Mouse (Mus musculus): ENCODE measurements at regions not wholly inside any gene's neighbourhood (a gene's known extent, or its start where the extent isn't known, plus 50 kb on each side); places are given as distances from the start of the nearest gene placed in this dataset.
A peak's percentile ranks its signal among the peaks of the same experiment; 100 is the strongest.

DNA sequence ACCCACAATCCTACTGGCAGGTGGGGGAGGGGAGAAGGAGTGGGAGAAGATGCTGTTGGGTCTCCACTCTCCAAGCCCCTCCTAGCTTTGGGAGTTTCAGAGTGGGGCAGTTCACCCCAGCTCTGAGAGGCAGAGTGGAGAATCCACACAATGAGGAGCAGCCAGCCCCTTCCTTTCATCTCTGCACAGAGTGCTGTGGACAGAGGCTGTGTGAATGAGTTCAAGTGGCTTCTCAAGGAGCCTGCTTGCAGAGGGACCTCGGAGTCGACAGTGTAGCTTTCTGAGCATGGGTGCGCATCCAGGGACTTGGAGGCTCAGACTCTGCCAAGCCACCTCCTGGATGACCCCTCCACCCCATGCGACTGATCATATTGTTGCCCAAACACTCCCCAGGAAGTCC is 88.9 kb upstream of the Gm26897 start:
- intact Hi-C loops (cut with DNase I) = no loop called here
- DNase-seq (ENCODE audit: low spot score in 2 of 2) = no peak

DNA sequence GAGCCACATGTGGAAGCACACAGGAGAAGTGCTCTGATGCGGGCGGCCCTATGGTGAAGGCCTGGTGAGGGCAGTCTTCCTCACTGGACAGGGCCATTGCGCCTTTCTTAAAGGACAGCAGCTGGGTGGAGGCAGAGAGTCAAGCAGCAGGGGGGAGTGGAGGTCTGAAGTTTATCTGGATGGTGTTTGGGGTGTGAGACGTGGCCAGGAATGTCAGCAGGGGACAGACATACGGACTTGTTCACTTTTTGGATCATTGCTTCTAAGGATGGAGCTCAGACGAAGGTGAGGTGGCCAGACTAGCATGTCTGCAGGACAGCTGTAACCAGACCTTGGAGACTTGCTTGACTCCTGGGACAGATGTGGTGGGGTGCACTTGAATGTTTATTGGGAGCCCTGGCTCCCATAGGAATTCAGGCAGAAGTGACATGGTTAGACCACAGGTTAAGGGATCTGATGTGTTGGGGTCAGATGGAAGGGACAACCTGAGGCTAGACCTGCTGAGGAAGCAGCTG is 86.0 kb upstream of the Gm26897 start:
- intact Hi-C loops (cut with DNase I) = no loop called here
- no peak for DNase-seq (ENCODE audit: low spot score in 2 of 2)

DNA sequence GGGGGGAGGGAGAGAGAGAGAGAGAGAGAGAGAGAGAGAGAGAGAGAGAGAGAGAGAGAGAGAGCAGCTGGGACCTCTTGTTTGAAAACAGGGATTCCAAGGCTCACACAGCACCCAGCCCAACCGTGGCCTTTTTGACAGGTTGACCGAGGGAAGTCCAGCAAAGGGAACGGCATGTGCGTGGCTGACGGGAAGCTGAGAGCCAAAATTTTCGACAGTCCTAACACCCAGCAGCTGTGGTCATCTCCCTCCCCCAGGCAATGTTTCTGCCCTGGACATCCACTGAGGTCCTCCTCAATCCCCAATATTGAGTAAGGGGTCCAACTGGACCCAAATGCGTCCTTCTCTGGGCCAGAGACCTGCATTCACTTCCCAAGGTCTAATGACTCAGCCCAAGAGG is 85.2 kb upstream of the Gm26897 start:
- DNase-seq (ENCODE audit: low spot score in 2 of 2) = no peak
- intact Hi-C loops (cut with DNase I) = no loop called here

DNA sequence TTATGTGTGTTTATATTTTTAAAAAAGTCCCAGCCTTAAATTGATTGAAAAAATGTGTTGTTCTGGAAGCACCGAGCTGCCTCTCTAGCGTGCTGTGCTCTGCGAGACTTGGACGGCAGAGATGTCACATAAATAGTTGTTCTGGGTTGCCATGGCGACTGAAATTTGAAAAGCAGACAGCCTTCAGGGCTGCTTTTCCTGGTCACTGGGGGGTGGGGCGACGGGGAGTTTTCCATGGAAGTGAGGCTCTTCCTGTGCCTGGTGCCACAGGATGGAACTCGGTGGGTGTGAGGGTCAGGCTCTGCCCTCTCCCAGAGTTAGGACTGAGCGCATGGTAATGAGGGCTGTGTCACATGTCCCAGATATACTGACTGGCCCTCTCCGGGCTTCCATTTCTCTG is 84.7 kb upstream of the Gm26897 start:
- intact Hi-C loops (cut with DNase I) = no loop called here
- peak; percentile 61 to 65 for DNase-seq (ENCODE audit: low spot score in 2 of 2)

DNA sequence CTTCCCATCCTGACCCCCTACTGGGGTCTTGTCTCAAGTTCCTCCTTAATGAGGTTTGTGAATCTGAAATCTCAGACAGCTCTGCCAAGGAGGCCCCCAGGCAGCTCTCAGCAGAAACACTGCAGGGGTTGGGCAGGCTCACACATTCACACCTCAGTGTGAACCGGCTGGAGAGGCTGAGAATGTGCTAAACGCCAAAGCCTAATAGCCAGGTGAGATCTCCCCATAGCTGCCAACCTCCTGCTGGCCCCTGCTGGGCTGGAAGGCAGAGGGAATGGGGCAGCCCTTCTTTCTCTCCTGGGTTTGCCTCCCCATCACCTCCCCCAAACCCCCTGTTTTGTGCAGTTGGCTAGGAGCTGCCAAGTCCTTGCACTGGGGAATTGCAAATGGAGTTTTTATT is 81.3 kb upstream of the Gm26897 start:
- intact Hi-C loops (cut with DNase I) = no loop called here
- DNase-seq (ENCODE audit: low spot score in 2 of 2) = no peak

DNA sequence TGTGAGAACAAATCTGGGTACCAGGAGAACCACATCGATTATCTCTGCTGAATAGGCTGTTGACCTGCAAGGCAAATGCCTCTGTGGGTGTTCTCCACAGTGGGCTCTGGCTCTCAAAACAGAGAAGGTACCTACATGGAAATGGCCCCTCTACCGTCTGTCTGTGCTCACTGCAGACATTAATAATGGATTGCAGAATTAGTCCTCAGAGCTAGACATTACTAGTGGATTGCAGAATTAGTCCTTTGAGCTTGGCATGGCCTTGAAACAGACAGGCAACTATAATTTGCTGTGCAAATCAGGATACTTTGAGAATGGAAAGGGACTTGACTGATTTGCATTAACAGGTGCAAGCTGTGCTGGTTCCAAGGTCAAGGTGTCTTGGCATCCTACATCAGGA is 77.3 kb upstream of the Gm26897 start:
- no peak for DNase-seq (ENCODE audit: low spot score in 2 of 2)
- intact Hi-C loops (cut with DNase I) = no loop called here

DNA sequence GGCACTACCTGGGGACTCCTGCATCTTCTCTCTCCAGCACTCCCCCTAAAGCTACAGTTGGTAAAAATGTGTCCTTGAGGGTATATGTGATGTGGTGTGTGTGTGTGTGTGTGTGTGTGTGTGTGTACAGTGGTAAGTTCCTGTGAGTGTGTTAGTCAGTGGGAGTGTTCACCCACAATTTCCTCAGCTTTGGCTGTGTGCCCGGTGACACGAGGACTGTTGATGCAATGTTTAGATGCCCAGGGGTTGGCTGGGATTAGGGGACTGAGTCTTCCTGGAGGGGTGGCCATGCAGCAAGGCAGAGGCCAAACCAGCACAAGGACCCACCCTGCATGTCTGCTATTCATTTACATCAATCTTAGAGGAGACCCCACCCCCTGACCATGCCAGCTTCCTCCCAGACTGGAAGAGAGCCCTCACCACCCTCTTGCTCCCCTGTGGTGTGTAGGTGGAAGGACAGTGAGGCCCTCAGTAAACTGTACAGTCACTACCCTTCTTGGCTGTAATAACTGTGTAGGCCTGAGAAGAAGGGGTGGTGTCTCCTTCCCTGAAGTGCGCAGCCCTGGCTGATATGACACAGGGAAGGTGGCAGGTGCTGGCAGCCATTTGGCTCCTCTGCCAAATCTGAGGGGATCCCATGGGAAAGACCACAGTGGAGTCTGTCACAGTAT is 75.8 kb upstream of the Gm26897 start:
- DNase-seq (ENCODE audit: low spot score in 2 of 2) = no peak
- intact Hi-C loops (cut with DNase I) = no loop called here

DNA sequence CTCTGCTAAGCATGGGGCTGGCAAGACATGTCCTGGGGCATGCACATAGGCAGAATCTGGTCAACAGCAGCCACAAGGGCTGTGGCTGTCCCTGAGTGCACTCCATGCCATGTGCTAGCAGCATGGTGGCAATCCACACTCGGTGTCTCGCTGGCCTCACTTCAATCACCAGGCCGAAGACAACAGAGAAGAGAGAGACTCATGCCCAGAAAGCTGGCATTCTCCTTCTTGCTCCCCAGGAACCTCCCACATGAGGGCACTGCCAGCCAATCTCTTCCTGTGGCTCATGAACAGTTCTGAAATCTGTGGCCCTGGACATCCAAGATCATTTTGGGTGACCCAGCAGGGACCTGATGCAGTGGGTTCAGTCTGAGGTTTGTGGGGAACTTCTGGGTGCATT is 74.5 kb upstream of the Gm26897 start:
- no peak for DNase-seq (ENCODE audit: low spot score in 2 of 2)
- intact Hi-C loops (cut with DNase I) = no loop called here

DNA sequence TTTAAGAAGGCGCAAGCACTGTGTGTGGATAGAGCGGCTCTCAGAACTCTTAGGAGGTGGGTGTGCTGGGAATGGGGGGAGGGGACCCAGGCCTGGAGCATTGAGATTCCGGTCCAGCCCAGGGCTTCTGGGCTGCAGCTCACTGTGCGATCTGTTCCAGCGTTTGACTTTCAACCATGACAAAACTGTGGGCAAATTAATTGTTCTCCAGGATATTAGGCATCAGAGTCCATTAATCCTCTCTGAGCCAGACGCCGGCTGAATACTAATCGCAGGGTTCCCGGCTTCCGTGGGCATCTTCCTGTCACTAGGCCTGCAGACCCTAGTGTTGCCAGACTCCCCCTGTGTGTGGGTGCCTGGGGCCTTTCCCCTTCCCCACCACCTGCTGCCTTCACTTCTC is 73.3 kb upstream of the Gm26897 start:
- intact Hi-C loops (cut with DNase I) = no loop called here
- DNase-seq (ENCODE audit: low spot score in 2 of 2) = no peak

DNA sequence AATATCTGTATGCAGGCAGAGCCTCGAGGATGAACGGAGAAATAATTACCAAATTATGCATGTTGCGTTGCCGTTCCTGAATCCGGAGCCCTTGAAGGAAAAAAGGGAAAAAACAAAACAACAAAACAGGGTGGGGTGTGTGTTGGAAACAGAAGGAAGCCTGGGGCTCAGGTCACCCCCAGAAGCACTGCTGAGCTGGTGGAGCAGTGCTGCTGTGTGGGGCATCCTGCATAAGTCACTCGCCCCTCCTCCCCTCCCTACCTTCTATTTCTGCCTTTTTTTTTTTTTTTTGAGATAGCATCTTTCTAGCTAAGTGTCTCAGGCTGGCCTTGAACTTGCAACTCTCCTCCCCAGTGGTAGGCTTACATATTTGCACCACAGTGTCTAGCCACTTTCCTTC is 72.8 kb upstream of the Gm26897 start:
- intact Hi-C loops (cut with DNase I) = no loop called here
- no peak for DNase-seq (ENCODE audit: low spot score in 2 of 2)

DNA sequence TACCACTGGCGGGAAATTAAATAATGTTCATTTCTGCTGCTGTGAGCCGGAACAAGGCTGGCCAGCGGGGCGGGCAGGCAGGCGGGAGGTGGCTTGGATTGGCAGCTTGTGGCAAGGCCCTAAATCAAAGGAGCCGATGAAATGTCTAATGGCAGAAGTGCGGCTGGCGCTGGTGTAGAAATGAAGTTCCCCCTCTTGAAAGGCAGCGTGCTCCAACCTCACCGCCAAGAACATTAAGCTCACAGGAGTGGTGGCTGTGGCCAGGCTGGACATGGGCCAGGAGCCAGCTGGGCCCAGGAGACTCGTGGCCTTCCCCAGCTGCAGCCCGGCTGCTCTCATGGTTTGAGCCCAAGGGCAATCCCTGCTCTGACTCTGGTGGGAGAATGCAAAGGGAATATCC is 71.8 kb upstream of the Gm26897 start:
- no peak for DNase-seq (ENCODE audit: low spot score in 2 of 2)
- intact Hi-C loops (cut with DNase I) = no loop called here

DNA sequence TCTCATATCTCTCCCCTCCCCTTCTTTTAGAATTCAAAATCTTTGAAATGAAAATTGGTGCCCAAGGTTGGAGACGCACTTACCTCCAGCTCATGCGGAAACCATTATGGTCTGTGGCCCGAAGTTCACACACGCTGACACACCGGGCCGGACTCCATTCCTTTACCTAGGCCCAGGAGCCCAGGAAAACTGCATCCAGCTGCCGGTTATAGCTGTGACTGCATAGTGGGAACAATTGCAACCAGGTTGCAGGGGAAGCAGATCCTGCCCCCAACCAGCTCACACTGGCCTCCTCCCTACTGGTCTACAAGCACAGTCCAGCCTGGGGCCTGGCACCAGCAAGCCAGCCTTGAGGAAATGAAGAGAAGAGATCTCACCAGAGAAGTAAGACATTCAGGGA is 69.9 kb upstream of the Gm26897 start:
- intact Hi-C loops (cut with DNase I) = no loop called here
- DNase-seq (ENCODE audit: low spot score in 2 of 2) = no peak

DNA sequence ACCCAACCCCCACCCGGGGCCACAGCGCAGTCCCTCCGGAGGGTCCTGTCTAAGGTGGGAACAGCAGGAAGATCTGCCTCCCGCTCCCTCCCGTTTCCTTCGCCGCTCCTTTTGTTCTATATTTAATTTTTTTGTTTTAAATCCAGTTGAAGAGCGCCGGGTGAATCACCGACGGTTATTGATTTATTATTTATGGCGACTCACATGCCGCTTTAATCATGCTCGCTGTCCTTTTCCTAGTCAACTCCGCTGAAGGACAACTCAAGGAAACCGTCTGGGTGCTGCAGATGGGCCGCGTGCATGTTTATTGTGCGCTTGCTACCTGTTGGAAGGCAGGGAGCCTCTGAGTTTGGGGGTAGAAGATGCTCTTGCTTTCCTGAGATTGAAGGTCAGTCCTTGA is 68.3 kb upstream of the Gm26897 start:
- DNase-seq (ENCODE audit: low spot score in 2 of 2) = no peak
- intact Hi-C loops (cut with DNase I) = loop anchor here (5.0 kb wide), 1 partner anchor 83 kb away; no protein-coding TSS in a partner anchor

DNA sequence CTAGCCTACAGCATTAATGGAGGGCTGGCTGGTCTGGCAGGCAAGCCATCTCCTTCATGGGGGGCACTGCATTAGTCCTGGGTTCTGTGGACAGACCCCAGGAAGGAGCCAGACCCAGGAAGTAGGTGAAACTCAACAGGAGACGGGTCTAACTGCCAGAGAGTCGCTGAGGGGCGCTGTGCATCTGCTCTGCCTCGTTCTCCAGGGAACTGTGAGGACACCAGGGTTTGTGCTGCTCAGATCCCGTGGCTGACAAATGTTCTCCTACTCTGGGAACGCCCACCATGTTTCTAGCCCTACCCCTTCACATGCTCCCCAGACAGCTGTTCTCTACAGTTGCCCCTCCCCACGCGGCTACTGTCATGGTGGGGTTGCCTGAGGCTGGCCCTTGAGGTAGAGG is 67.7 kb upstream of the Gm26897 start:
- intact Hi-C loops (cut with DNase I) = loop anchor here (5.0 kb wide), 1 partner anchor 84 kb away; no protein-coding TSS in a partner anchor
- DNase-seq (ENCODE audit: low spot score in 2 of 2) = no peak

DNA sequence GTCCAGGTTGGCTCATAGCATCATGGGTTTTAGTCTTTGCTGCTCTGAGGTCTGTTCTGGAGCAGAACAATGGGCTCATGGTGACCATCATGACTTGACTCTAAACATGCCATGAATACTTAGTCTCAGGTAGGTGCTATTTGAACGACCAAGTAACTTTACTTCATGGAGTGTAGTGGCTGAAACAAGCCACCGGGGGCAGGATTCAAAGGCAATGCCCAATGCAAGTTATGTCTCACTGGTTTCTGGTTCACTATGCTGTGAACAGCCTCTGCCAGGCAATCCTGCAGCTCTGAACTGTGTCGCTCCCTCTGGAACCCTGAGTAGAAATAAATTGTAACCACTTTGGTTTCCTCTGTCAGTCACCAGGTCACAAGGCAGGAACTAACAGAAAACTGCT is 65.8 kb upstream of the Gm26897 start:
- intact Hi-C loops (cut with DNase I) = loop anchor here (5.0 kb wide), 1 partner anchor 86 kb away; no protein-coding TSS in a partner anchor
- DNase-seq (ENCODE audit: low spot score in 2 of 2) = no peak

DNA sequence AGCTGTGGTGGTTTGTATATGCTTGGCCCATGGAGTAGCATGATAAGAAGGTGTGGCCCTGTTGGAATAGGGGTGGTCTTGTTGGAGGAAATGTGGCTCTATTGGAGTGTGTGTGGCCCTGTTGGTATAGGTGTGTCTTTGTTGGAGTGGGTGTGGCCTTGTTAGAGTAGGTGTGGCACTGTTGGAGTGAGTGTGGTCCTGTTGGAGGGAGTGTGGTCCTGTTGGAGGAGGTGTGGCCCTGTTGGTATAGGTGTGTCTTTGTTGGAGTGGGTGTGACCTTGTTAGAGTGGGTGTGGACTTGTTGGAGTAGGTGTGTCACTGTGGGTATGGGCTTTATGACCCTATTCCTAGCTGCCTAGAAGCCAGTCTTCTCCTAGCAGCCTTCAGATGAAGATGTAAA is 64.6 kb upstream of the Gm26897 start:
- no peak for DNase-seq (ENCODE audit: low spot score in 2 of 2)
- intact Hi-C loops (cut with DNase I) = loop anchor here (5.0 kb wide), 1 partner anchor 87 kb away; no protein-coding TSS in a partner anchor

DNA sequence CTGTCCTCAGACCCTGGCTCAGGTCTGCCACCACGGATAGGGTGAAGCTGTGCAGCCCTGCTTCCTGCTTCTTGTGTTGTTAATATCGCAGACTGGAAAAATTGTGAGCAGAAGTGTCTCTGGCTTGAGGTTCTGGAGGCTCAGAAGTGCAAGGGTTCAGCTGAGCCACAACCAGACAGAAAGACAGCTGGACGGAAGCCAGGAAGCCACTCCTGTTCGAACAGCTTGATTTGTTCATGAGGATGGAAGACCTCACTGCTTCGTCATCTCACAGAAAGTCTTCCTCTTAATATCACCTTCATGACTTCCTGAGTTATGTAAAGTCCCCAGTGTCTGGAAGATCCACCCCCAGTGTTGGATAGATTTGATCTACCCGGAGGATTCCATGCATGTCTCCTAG is 62.0 kb upstream of the Gm26897 start:
- intact Hi-C loops (cut with DNase I) = no loop called here
- DNase-seq (ENCODE audit: low spot score in 2 of 2) = no peak

DNA sequence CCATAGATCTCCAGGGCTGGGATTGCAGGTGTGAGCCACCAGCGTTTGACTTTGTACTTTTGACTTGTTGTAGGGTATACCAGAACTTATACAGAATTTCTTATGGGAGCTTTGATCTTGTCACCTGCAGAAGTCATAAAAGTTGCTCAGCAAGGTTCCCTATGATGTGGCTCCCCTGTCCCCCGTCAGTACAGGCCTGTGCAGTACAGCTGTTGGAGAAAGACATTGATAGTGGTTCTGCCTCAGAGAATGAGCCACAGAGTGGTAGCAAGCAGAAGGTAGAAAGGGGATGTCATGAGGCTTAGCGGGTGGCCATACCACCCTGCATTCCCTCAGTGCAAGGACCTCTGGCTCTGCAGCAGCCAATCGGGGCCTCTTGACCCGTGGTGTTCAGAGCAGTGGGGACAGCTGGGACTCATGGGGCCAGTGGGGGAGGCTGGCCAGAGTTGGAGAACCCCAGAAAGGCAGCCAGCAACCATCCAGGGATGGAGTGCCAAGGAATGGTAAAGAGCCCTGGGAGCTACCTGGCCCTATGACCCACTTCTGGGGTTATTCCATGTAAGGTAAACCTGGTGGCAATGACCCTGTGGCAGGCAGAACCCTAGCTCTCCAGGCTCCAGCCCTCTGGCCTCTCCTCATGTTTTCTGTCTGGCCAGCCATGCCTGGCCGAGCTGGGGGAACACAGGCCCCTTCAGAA is 58.6 kb upstream of the Gm26897 start:
- intact Hi-C loops (cut with DNase I) = no loop called here
- DNase-seq (ENCODE audit: low spot score in 2 of 2) = no peak

DNA sequence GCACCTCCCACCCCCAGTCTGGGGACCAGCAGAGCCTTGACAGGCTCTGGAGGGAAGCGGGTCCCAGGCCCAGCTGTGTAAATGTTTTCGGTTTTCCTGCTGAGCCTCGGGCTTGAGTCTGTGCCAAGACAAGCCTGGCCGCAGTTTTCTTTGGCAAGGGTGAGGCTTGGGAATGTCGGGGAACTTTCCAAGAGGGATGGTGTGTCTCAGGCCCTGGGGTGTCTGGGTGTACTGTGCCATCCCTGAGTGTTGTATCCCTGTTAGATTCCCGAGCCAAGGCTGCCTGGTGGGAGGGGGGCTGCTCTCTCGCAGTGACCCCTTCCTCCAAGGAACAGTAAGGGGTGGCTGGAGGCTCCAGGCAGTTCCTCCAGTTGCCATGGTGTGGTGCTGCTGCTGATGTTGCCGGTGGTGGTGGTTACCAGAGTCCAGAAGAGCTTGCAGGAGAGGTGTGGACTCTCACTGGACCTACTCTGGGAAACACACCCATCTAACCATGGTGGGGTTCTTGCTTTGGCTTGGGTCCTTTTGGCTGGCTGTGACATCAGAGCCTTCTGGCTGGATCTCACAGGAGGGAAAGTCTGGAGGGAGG is 58.0 kb upstream of the Gm26897 start:
- no peak for DNase-seq (ENCODE audit: low spot score in 2 of 2)
- intact Hi-C loops (cut with DNase I) = no loop called here

DNA sequence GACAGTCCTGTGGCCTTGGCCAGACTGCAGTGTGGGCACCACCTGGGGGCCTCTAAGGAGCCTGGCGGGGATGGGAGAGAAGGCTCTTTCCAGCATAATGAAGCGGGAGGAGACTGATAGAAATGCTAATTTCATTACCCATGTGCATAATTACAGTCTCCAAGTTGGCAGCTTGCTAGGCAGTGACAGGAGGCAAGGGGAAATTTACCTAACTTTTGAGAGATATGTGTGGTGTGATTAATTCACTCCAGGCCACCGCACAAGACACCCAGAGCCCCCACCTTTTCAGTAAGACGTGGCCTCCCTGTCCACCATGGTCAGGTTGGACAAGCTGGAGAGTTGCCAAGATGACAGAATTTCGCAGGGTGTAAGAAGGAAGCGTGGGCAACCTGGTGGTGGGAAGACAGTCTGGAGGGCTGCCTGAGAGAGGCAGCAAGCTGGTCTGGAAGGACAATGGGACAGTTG is 55.8 kb upstream of the Gm26897 start:
- intact Hi-C loops (cut with DNase I) = no loop called here
- peak; percentile 37 to 61 for DNase-seq (ENCODE audit: low spot score in 2 of 2)

DNA sequence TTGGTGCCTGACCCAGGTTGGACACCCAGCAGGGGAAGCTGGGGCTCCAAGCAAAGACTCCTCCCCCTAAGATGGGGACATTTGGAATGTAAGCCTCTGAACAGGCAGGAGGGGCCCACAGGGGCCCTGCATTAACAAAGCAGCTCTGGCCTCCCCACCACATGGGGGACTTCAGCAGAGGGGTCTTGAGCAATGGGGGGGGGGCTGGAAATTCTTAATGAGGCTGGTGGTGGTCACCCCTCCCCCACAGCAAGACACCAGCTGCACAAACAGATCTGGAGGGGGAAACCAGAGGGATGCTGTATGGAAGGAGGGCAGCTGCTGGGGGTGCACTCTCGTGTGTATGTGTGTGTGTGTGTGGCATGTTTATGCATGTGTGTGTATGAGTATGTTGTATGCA is 55.2 kb upstream of the Gm26897 start:
- no peak for DNase-seq (ENCODE audit: low spot score in 2 of 2)
- intact Hi-C loops (cut with DNase I) = no loop called here

All from left cerebral cortex, postnatal 36 days (tissue).